Mouse (Mus musculus) kidney, postnatal 36 days (tissue): ENCODE data around the gene Sult6b1.
A peak's percentile ranks its signal among the peaks of the same experiment; 100 is the strongest.

ENCODE experiments used
- DNase-seq, 2 experiments: peaks; one replicate each; pipeline ENCODE4 v3.0.0; 2021 to 2022; ENCODE audit warnings: mixed read lengths in 2 of 2

Gene Sult6b1

GRCm38 (mm10) chr17:78906892-78907291 lies at the start of gene Sult6b1:
TSS of gene Sult6b1 (minus strand) at chr17:78906992.
- DNase-seq = no peak

- no peak for DNase-seq
Measured at GRCm38 (mm10) chr17:78953240-78953639, 46.4 kb upstream of the Sult6b1 start.

GRCm38 (mm10) chr17:78952070-78952469 lies 45.3 kb upstream of the Sult6b1 start:
- DNase-seq = no peak

GRCm38 (mm10) chr17:78951225-78951624 lies 44.4 kb upstream of the Sult6b1 start:
- no peak for DNase-seq

- DNase-seq = no peak
Measured at GRCm38 (mm10) chr17:78942579-78942978, 35.8 kb upstream of the Sult6b1 start.

GRCm38 (mm10) chr17:78938927-78939326 lies 32.1 kb upstream of the Sult6b1 start:
- no peak for DNase-seq

- DNase-seq = peak in 1 of 2 experiments; percentile 10
Measured at GRCm38 (mm10) chr17:78937229-78937853, 30.5 kb upstream of the Sult6b1 start.

- DNase-seq = peak; percentile 98 to 99
Measured at GRCm38 (mm10) chr17:78936466-78937228, 29.9 kb upstream of the Sult6b1 start, which contains the start of the genes Cebpz and Ndufaf7. TSS of gene Cebpz (minus strand) at chr17:78937066. TSS of gene Ndufaf7 (plus strand) at chr17:78937136.

- DNase-seq = no peak
Measured at GRCm38 (mm10) chr17:78935857-78936256, 29.1 kb upstream of the Sult6b1 start.

- no peak for DNase-seq
Measured at GRCm38 (mm10) chr17:78917696-78918095, 10.9 kb upstream of the Sult6b1 start.

GRCm38 (mm10) chr17:78916899-78917298 lies 10.1 kb upstream of the Sult6b1 start:
- DNase-seq = peak in 1 of 2 experiments; percentile 10

- DNase-seq = peak; percentile 91
Measured at GRCm38 (mm10) chr17:78916369-78916813, 9.6 kb upstream of the Sult6b1 start, which contains the start of gene Cebpzos. TSS of gene Cebpzos (plus strand) at chr17:78916500.

GRCm38 (mm10) chr17:78915772-78916171 lies 9.0 kb upstream of the Sult6b1 start:
- no peak for DNase-seq

- DNase-seq = no peak
Measured at GRCm38 (mm10) chr17:78913921-78914320, 7.1 kb upstream of the Sult6b1 start.

GRCm38 (mm10) chr17:78912861-78913281 lies 6.1 kb upstream of the Sult6b1 start:
- DNase-seq = peak in 1 of 2 experiments; percentile 37

- DNase-seq = no peak
Measured at GRCm38 (mm10) chr17:78909374-78909773, 2.6 kb upstream of the Sult6b1 start.

- no peak for DNase-seq
Measured at GRCm38 (mm10) chr17:78903158-78903557, 3.6 kb downstream of the Sult6b1 start.

- DNase-seq = peak; percentile 64 to 81
Measured at GRCm38 (mm10) chr17:78895394-78895793, 11.4 kb downstream of the Sult6b1 start.

- DNase-seq = no peak
Measured at GRCm38 (mm10) chr17:78894991-78895390, 11.8 kb downstream of the Sult6b1 start.

GRCm38 (mm10) chr17:78891020-78891419 lies 15.8 kb downstream of the Sult6b1 start:
- no peak for DNase-seq

- no peak for DNase-seq
Measured at GRCm38 (mm10) chr17:78889184-78889583, 17.6 kb downstream of the Sult6b1 start.

- DNase-seq = no peak
Measured at GRCm38 (mm10) chr17:78888554-78888953, 18.2 kb downstream of the Sult6b1 start.

GRCm38 (mm10) chr17:78885286-78886065 lies 21.3 kb downstream of the Sult6b1 start:
- no peak for DNase-seq
